15 mouse cellular contexts compared by ENCODE assay signal in genomic region chr14:34811490-34811808, GRCm38 (mm10). TPM values are rescaled to one million over a fixed set of nuclear protein-coding genes. Genes with fewer than 3 reads are reported as not detected.
DNase-seq lines count a peak whose midpoint lies in the region; ATAC-seq and TF ChIP-seq lines count a peak whose summit lies in the region.
"Had no signal": no experiment of that assay in that cellular context is flagged by ENCODE, and none has a peak within 500 bp of the region (broad histone marks: within the 10 kb centered on the region; RNA-seq: fewer than 3 reads in every experiment).

No protein-coding gene starts in this region.

- WGBS in forebrain, embryonic 10.5 days = 77% methylated on average over 10 of the region's 10 CpGs
- WGBS in forebrain, embryonic 12.5 days = 75% methylated on average over 10 of the region's 10 CpGs
- 79% methylated on average over 10 of the region's 10 CpGs for WGBS in hindbrain, embryonic 11.5 days
- WGBS in hindbrain, embryonic 16.5 days = 74% methylated on average over 10 of the region's 10 CpGs
- 70% methylated on average over 10 of the region's 10 CpGs for WGBS in liver, postnatal 0 days (ENCODE audit: insufficient replicate concordance)

- peak; percentile 13 for DNase-seq in forebrain, embryonic 10.5 days (ENCODE audit: extremely low spot score, low spot score)
- no peak for DNase-seq in hindbrain, embryonic 11.5 days (ENCODE audit: low spot score)
- DNase-seq in liver, postnatal 0 days = peak; percentile 7
- no peak for DNase-seq in liver
- DNase-seq in right cerebral cortex, postnatal 10 days (ENCODE audit: low spot score in 2 of 2) = peak; percentile 30 to 38
- DNase-seq in right cerebral cortex, postnatal 14 days = no peak
- DNase-seq: kidney, adult 11 months had no signal

- H3K36me3 ChIP-seq in forebrain, embryonic 10.5 days (replicated peaks) = no peaks in the 10 kb centered on the region
- no peaks in the 10 kb centered on the region for H3K36me3 ChIP-seq in forebrain, embryonic 12.5 days (replicated peaks)
- H3K36me3 ChIP-seq in hindbrain, embryonic 11.5 days (ENCODE audit: control insufficient read depth, insufficient read depth, low read length) = no peaks in the 10 kb centered on the region
- H3K36me3 ChIP-seq in hindbrain, embryonic 16.5 days (ENCODE audit: control insufficient read depth, insufficient read depth, low read length) = no peaks in the 10 kb centered on the region
- no peaks in the 10 kb centered on the region for H3K36me3 ChIP-seq in liver, postnatal 0 days (replicated peaks; ENCODE audit: insufficient read depth, low read length)
- H3K36me3 ChIP-seq: embryonic facial prominence, embryonic 10.5 days; heart, embryonic 15.5 days; kidney, embryonic 15.5 days had no signal

- no peak for TF ChIP-seq CTCF in liver, postnatal 0 days (IDR thresholded peaks at IDR 0.05; ENCODE audit: low read depth)

- H3K27me3 ChIP-seq in forebrain, embryonic 10.5 days (ENCODE audit: poor library complexity, severe bottlenecking) = peaks cover 34% of the 10 kb centered on the region
- peaks cover 50% of the 10 kb centered on the region for H3K27me3 ChIP-seq in forebrain, embryonic 12.5 days
- H3K27me3 ChIP-seq in hindbrain, embryonic 11.5 days (ENCODE audit: control insufficient read depth, insufficient read depth, low read length) = peaks cover 7% of the 10 kb centered on the region
- H3K27me3 ChIP-seq in hindbrain, embryonic 16.5 days (replicated peaks; ENCODE audit: control insufficient read depth, insufficient read depth, low read length) = no peaks in the 10 kb centered on the region; the same call in 1 of the 2 replicates
- peaks cover 9% of the 10 kb centered on the region; the same call in 1 of the 2 replicates for H3K27me3 ChIP-seq in liver, postnatal 0 days (ENCODE audit: insufficient read depth, low read length)

- H3K9ac ChIP-seq in forebrain, embryonic 12.5 days = no peak overlapping the region; the same call in 1 of the 2 replicates
- H3K9ac ChIP-seq in hindbrain, embryonic 11.5 days (ENCODE audit: low read depth, low read length) = no peak overlapping the region
- no peak overlapping the region for H3K9ac ChIP-seq in hindbrain, embryonic 16.5 days (ENCODE audit: low read depth, low read length)
- no peak overlapping the region for H3K9ac ChIP-seq in liver, postnatal 0 days (replicated peaks)
- H3K9ac ChIP-seq: heart, embryonic 15.5 days; kidney, embryonic 15.5 days had no signal

- no peak for TF ChIP-seq EP300 in liver, postnatal 0 days (IDR thresholded peaks at IDR 0.05; ENCODE audit: low read depth)

- no peak overlapping the region for H3K4me3 ChIP-seq in forebrain, embryonic 10.5 days
- no peak overlapping the region for H3K4me3 ChIP-seq in forebrain, embryonic 12.5 days (replicated peaks)
- H3K4me3 ChIP-seq in hindbrain, embryonic 11.5 days (ENCODE audit: low read depth, low read length) = no peak overlapping the region
- no peak overlapping the region for H3K4me3 ChIP-seq in hindbrain, embryonic 16.5 days (ENCODE audit: low read length)
- H3K4me3 ChIP-seq in liver, postnatal 0 days (ENCODE audit: low read depth, low read length) = no peak overlapping the region
- H3K4me3 ChIP-seq: embryonic facial prominence, embryonic 10.5 days; heart, adult 2 months; heart, embryonic 15.5 days; kidney, embryonic 15.5 days had no signal

- no peak overlapping the region for H3K27ac ChIP-seq in forebrain, embryonic 10.5 days
- no peak overlapping the region for H3K27ac ChIP-seq in forebrain, embryonic 12.5 days
- H3K27ac ChIP-seq in hindbrain, embryonic 11.5 days (ENCODE audit: low read depth, low read length) = no peak overlapping the region
- no peak overlapping the region for H3K27ac ChIP-seq in hindbrain, embryonic 16.5 days (ENCODE audit: low read depth, low read length)
- H3K27ac ChIP-seq in liver, postnatal 0 days (ENCODE audit: low read depth) = no peak overlapping the region
- H3K27ac ChIP-seq: embryonic facial prominence, embryonic 10.5 days; heart, adult 2 months; heart, embryonic 15.5 days; kidney, embryonic 15.5 days had no signal

- H3K9me3 ChIP-seq in forebrain, embryonic 10.5 days = no peaks in the 10 kb centered on the region
- H3K9me3 ChIP-seq in forebrain, embryonic 12.5 days = no peaks in the 10 kb centered on the region; the same call in 1 of the 2 replicates
- no peaks in the 10 kb centered on the region for H3K9me3 ChIP-seq in hindbrain, embryonic 11.5 days (ENCODE audit: control insufficient read depth, low read length)
- no peaks in the 10 kb centered on the region for H3K9me3 ChIP-seq in hindbrain, embryonic 16.5 days (ENCODE audit: control insufficient read depth, low read length)
- no peaks in the 10 kb centered on the region for H3K9me3 ChIP-seq in liver, postnatal 0 days (ENCODE audit: low read length)
- H3K9me3 ChIP-seq: embryonic facial prominence, embryonic 10.5 days; heart, embryonic 15.5 days; kidney, embryonic 15.5 days had no signal

- H3K4me2 ChIP-seq in forebrain, embryonic 12.5 days = no peak overlapping the region
- H3K4me2 ChIP-seq in hindbrain, embryonic 11.5 days (replicated peaks; ENCODE audit: low read depth, low read length) = no peak overlapping the region
- no peak overlapping the region for H3K4me2 ChIP-seq in hindbrain, embryonic 16.5 days (ENCODE audit: low read length)
- H3K4me2 ChIP-seq in liver, postnatal 0 days (ENCODE audit: low read depth, low read length) = no peak overlapping the region

- no peaks in the 10 kb centered on the region for H3K4me1 ChIP-seq in forebrain, embryonic 10.5 days
- H3K4me1 ChIP-seq in forebrain, embryonic 12.5 days = 0 out of 2 replicates have a peak, but pooled peaks cover 4% of the 10 kb centered on the region
- H3K4me1 ChIP-seq in hindbrain, embryonic 11.5 days (replicated peaks; ENCODE audit: control insufficient read depth, insufficient read depth, low read length) = no peaks in the 10 kb centered on the region
- H3K4me1 ChIP-seq in hindbrain, embryonic 16.5 days (ENCODE audit: control insufficient read depth, insufficient read depth, low read depth, low read length) = no peaks in the 10 kb centered on the region
- no peaks in the 10 kb centered on the region for H3K4me1 ChIP-seq in liver, postnatal 0 days (ENCODE audit: insufficient read depth)
- H3K4me1 ChIP-seq: heart, embryonic 15.5 days had no signal

- no peak; the same call in 1 of the 2 replicates for ATAC-seq in forebrain, embryonic 12.5 days (ENCODE audit: low FRiP score)
- ATAC-seq in hindbrain, embryonic 11.5 days (ENCODE audit: low FRiP score) = peak; percentile 33; the same call in 1 of the 2 replicates
- no peak for ATAC-seq in hindbrain, embryonic 16.5 days
- no peak for ATAC-seq in liver, postnatal 0 days
- ATAC-seq: CD4-positive, CD25-positive, alpha-beta regulatory T cell, adult 4 months had no signal

RNA-seq across cellular contexts. Expression of gene Grid1, which starts 8.5 kb away (rescaled TPM):
- polyA plus RNA-seq in forebrain, embryonic 10.5 days (2016; fragmentation: Nextera tagmentation; extraction: Ambion mirVana) = 0.06 and 0.24 TPM in 2 replicates
- polyA plus RNA-seq in forebrain, embryonic 12.5 days (2016; fragmentation: Nextera tagmentation; extraction: Ambion mirVana) = 0.90 and 1.5 TPM in 2 replicates
- polyA plus RNA-seq in hindbrain, embryonic 11.5 days (2014; fragmentation: Nextera tagmentation; extraction: Ambion mirVana) = 0.54 TPM in 2 replicates
- 5.8 and 7.1 TPM in 2 replicates for polyA plus RNA-seq in hindbrain, embryonic 16.5 days (2015; fragmentation: Nextera tagmentation; extraction: Ambion mirVana)
- not detected in 2 replicates for polyA plus RNA-seq in liver, postnatal 0 days (2015; fragmentation: Nextera tagmentation; extraction: Ambion mirVana)
- polyA plus RNA-seq: CD4-positive, CD25-positive, alpha-beta regulatory T cell, adult 4 months; small intestine, adult 2 months had no signal

Comparison
In these comparisons a context has a peak if more than half of its experiments do, and no peak if none do; other contexts are left out.
1. DNase-seq: peak in forebrain, embryonic 10.5 days (single experiment), liver, postnatal 0 days (single experiment) and right cerebral cortex, postnatal 10 days (2 of 2); none in hindbrain, embryonic 11.5 days (single experiment), liver (single experiment) and right cerebral cortex, postnatal 14 days (single experiment).